Mouse (Mus musculus) hematopoietic stem cell, adult 5-6 weeks (primary cell): Measurements from ENCODE around the gene Acta2. TPM values are rescaled to one million over a fixed set of nuclear protein-coding genes. Genes with fewer than 3 reads are reported as not detected.
A peak's percentile ranks its signal among the peaks of the same experiment; 100 is the strongest.
"Not testable (repeated sequence)": the region's sequence is repeated elsewhere in the genome, so short reads cannot be mapped to it uniquely, and the experiment has no call there.

Source experiments
- ATAC-seq, 2 experiments: fragments of 125-278 bp in 1 of 2; replicated peaks in 1 of 2; 2 replicates each; pipeline ENCODE4 v1.8.0; 2016 to 2017; ENCODE audit warnings: inconsistent platforms in 2 of 2, mild to moderate bottlenecking in 2 of 2, moderate number of reproducible peaks in 2 of 2, low read depth in 1 of 2, moderate TSS enrichment in 1 of 2; ENCODE audit not compliant: low FRiP score in 2 of 2, poor library complexity in 2 of 2, severe bottlenecking in 2 of 2, insufficient read depth in 1 of 2, low TSS enrichment in 1 of 2
- total RNA-seq: library from RNA; stranded (forward); fragments of 172-1452, 232-1000 nt; gene quantifications from 2 replicates; pipeline ENCODE4 v1.2.3, GENCODE M21; 2017

The Acta2 gene
- total RNA-seq, 1 experiment from 2014 or later, result not detected

DNA sequence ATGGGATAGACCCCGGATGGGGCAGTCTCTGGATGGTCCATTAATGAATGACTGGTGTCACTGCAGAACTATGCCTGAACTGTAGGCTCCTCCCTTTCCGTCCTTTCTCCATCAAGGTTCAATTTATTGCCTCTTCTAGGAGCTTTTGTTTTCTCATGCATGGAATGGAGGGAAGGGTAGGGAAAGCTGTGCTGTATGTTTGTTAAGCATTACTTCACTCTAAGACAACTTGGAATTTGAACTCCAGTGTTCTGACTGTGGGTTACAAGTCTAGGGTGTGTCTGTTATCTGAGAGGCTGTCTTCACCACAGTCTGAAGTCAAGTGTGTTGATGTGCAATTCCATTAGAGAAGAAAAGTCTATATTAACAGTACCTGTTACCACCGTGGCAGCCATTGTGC lies 46.4 kb downstream of the Acta2 start:
- no peak for ATAC-seq

DNA sequence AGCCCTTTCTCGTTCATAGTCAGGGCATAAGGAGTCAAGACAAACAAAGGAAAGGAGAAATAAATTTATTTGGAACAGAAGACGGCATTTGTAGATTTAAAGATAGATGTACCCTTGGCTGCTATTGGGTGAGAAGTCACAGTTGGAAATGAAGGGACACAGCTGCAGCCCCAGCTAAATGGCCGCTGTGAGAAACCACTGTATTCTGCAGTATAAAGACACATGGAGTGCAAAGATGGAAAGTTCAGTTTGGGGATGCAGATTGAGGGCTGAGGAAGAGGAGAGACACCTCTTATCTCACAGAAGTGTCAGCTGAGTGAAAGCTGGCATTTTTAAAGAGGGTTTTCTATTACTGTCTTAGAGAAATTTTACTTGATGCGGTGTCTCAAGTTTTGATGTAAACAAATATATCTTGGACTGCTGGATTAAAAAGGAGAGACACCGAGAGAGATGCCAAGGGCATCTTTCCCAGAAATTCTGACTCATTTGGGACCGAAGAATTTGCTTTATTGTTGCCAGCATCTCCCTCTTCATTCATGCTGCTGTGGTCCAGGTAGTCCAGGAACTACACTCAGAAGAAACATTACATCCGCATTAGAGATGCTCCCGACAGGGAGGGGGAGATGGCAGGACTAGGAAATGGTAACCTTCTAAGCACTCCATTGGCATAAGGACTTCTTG lies 48.5 kb downstream of the Acta2 start:
- no peak for ATAC-seq

DNA sequence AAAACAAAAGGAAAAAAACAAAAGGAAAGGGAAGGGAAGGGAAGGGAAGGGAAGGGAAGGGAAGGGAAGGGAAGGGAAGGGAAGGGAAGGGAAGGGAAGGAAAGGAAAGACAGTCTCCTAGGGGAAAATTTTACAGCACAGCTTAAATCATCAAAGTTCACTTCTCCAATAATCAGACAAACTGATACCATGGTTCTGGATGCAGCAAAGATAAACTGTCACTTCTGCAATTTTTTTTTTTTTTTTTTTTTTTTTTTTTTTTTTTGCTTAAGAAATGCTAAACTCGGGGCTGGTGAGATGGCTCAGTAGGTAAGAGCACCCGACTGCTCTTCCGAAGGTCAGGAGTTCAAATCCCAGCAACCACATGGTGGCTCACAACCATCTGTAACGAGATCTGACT lies 49.3 kb downstream of the Acta2 start:
- ATAC-seq, result not testable (repeated sequence)

DNA sequence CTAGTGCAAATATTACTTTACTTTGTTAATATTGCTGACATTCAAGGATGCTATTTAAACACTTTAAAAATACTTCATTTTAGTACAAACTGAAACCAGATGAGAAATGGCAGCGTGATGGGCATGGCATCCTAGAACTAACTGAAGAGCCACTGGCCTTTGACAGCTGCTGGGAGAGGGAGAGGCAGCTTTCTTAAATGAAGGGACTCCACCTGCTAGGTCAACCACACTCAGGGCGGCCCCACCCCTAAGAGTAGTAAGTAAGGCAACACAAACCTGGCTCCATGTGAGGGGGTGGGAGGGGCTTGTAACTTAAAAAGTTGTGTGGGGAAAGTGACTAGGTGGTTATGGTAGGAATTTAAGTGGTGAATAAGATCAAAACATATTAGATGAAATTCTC lies 52.7 kb downstream of the Acta2 start:
- ATAC-seq, result no peak

DNA sequence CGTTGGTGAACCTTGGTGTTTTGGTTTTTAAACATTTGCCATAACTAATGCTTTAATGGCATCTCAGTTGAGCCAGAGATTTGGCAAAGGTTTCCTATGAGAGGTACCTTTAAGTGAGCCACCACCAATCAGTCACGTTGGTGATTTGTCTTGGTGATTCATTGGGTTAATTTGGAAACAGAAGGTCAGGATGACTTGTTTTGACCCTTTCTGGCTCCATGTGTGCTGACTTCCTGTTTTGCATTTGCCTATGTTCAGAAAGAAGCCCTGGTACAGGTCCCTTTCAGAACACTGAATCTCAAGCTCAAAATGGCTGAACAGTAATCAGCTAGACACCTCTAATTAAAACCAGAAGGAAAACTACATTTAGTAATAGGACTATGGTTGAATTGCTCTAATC lies 55.9 kb downstream of the Acta2 start:
- ATAC-seq, result 0 out of 4 replicates have a peak, but pooled peaks of 1 of the 2 experiments have one; percentile 29

DNA sequence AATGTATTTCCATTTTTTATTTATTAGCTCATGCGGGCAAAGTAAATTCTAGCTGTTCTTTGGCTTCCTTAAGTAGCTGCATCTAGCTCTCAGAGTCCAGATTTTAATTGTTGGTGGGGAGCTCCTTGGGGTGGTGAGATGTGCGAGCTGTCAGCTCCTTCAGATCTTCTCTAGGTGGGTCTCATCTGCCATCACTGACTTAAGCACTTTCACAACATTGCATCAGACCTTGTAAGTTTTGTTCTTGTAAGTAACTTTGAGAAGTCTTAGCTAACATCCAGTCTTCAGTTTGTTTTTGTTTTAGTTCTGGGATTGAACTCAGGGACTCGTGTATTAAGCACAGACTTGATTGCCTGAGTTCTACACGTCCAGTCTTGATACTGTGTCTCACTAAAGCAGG lies 56.5 kb downstream of the Acta2 start:
- ATAC-seq, result no peak; a peak in 1 of 4 replicates

DNA sequence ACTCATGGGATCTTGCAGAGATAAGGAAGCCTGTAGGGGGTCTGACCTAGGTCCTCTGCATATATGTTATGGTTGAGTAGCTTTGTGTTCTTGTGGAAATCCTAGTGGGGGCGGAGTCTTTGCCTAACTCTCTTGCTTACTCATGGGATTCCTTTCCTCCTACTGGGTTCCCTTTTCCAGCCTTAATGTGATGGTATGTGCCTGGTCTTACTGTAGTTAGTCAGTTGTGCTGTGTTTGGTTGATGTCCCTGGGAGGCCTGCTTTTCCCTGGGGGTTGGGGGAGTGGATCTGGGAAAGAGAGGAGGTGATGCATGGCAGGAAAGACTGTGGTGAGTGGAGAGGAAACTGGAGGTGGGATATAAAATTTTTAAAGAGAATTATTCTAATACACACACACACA lies 57.3 kb downstream of the Acta2 start:
- no peak for ATAC-seq

DNA sequence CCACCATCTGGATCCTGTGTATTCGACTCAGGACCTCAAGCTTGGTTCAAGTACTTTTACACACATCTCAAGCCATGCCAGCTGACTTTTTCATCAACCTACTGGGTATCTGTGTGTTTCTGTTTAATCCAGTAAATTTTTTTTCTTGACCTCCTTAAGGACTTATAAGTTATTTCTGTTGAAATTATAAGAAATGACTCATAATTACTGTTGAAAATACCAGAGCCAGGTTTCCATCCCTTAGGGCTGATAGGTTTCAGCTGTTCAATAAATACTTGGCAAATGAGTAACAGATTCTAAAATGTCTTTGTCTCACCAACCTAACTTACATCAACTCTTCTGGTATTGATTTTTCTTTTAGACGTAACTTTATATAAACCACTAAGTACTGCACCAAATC lies 60.4 kb downstream of the Acta2 start:
- ATAC-seq, result no peak

DNA sequence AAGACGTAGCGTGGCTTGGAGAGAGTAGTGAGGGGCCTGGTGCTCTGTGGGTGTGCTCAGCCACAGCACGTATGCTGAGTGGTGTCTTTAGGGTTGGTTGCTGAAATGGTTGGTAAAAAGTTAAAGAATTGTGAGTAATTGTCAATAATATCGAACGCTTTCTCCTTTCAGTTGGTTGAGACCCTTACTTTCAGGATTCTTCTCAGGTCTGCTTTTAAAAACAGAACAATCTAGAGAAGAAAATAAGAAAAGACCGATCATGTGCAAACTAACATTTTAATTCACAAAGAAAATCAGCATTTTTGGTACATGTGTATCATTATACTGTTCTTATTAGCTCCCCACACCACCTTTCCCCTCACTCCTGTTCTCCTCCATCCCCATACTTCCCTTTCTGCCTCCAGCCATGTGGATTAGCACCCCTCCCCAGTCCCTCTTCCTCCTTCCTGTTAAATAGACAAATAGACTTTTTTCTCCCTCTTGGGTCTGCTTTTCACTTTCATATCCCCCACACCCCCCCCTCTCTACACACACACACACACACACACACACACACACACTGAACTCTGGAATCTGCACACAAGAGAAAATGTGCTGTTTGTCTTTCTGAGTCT lies 61.2 kb downstream of the Acta2 start:
- no peak for ATAC-seq

DNA sequence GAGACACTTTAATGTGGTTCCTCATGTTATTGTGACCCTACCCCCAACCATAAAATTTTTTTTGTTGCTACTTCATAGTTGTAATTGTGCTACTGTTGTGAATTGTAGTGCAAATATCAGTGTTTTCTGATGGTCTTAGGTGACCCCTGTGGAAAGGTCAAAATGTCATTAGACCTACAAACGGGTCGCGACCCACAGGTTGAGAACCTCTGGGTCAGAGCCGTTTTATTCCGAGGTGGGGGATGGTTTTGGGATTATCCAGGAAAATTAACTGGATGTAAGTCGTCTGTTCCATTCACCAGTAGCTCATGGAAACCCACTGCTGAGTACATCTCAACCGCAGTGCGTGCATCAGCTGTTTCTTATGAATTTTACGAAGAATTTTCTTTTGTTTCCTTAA lies 61.7 kb downstream of the Acta2 start:
- ATAC-seq, result no peak

DNA sequence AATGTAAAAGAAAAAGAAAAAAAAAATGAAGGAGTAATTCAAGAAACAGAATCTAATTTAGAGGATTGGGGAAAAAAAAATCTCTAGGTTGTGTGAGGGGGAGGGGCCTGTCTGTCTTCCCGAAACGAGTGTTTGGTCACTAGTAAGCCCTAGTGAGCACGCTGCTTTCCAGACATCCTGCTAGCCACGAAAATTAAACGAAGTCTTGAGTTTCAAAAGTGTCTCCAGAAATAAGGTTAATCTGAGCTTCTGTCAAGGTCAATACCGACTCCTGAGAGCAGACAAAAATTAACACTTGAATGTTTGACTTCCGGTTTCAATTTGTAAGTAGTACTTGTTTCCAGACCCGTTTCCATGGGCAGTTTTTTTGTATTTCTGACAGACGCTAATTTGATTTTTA lies 62.2 kb downstream of the Acta2 start:
- ATAC-seq, result no peak

DNA sequence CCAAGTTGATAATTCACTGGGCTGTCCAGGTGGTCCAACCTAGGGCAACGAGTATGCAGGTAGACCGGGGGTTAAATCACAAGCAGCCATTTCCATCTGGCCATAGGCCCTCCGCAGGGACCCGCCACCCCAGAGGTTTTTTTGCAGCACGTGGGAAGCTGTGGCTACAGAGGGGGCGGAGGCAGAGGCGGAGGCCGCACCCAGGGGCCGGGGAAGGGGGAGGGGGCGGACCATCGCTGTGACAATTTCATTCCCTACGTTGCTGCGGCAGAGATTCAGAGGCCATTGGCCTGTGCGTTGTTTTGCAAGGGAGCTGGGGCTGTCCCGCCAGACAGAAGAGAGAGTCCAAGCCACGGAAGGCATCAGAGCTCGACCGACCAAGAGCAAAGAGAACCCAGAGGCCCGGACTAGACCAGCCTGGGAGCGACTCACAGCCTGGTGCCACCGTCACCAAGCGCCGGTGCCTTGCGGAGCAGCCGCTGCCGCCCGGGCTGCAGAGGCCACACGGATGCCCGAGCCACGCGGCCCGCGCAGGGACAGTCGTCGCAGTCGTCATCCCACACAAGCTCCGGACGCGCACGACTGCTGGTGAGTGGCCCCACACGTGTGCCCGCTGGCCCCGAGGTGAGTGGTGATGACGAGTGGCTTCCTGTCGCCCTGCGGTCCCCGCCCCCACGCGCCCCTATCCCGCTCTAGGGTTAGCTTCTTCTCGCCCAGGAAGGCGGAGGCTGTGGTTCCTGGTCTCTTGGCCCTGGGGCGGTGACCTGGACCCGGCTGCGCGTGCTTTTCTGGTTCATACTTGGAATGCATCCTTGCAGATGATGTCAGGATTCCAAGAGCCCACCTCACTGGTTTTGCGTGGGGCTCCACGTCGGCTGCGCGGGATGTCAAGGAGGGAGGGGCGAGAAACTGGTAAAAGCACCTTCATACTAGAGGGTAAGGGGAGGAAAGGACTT lies 63.1 kb downstream of the Acta2 start, which contains the start of gene Stambpl1:
TSS of gene Stambpl1 (plus strand) at position 222 of the 956 bp plus-strand sequence.
- peak; percentile 88 to 91 for ATAC-seq

DNA sequence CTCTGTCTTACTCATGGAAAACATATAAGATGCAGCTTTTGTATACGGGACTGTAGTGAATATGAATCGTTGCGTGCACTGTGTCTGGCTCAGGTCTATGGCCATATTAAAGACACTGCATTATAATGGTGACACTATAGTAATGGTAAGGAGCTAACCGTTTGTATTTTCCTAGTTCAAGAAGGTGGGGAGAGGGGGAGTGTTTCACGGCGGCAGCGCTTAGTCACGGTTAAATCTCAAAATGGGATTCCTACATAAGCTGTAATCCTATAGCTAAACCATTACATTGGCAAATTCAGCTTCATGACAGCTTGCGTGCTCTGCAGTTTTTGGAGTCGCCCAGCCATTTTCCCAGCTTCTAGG lies 63.8 kb downstream of the Acta2 start:
- ATAC-seq, result no peak

Other genes starting within 250 kb of the Acta2 start
- gene Lipk, start 247.3 kb downstream of the Acta2 start, total RNA-seq, result not detected in 2 replicates
- not detected in 2 replicates for gene Lipn, start 188.2 kb downstream of the Acta2 start, total RNA-seq
- not detected in 2 replicates for gene Lipm, start 154.7 kb downstream of the Acta2 start, total RNA-seq
- gene Ankrd22, start 89.5 kb downstream of the Acta2 start, total RNA-seq, result 2.7 and 6.7 TPM in 2 replicates
- gene Stambpl1, start 63.4 kb downstream of the Acta2 start, total RNA-seq, result 11.9 and 15.4 TPM in 2 replicates
- gene Fas, start 35.1 kb upstream of the Acta2 start, total RNA-seq, result 2.8 and 3.6 TPM in 2 replicates
- gene Ch25h, start 219.6 kb upstream of the Acta2 start, total RNA-seq, result 0.19 and 0.35 TPM in 2 replicates